Mouse (Mus musculus) right cerebral cortex, postnatal 36 days (tissue): ENCODE data around the gene Gatad2a.
"Not testable (repeated sequence)": the region's sequence is repeated elsewhere in the genome, so short reads cannot be mapped to it uniquely, and the experiment has no call there.

Experiments used
- DNase-seq, 2 experiments: peaks; one replicate each; pipeline ENCODE4 v3.0.0; 2022; ENCODE audit warnings: low spot score in 2 of 2, mixed read lengths in 1 of 2

Gene Gatad2a

DNA sequence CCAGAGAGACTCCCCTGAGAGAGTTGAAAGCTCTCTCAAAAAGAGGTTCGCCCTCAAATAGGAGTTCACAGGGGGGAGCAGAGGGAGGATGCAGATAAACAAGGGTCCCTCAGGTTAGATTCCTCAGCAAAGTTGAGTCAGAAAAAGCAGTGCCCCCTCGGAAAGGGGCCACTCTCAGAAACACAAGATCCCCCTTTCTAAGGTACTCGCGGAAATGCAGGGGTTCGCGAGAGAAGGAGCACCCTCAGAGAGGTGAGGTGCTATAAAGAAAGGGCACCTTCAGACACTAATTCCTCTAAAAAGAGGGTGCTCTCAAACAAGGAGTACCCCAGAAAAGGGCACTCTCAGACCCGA is 785 bp downstream of the Gatad2a start:
- no peak for DNase-seq

DNA sequence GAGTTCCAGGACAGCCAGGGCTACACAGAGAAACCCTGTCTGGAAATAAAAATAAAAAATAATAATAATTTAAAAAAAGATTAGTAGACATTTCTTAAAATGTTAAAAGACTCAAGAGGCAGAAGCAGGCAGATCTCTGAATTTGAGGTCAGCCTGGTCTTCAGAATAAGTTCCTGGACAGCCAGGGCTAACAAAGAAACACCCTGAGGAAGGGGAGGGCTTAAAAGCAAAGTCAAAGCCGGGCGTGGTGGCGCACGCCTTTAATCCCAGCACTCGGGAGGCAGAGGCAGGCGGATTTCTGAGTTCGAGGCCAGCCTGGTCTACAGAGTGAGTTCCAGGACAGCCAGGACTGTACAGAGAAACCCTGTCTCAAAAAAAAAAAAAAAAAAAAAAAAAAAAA is 7.2 kb downstream of the Gatad2a start:
- DNase-seq: not testable (repeated sequence)

- no peak for DNase-seq
These were observed 8.4 kb downstream of the Gatad2a start for GRCm38 (mm10) chr8:69987744-69988143.

DNA sequence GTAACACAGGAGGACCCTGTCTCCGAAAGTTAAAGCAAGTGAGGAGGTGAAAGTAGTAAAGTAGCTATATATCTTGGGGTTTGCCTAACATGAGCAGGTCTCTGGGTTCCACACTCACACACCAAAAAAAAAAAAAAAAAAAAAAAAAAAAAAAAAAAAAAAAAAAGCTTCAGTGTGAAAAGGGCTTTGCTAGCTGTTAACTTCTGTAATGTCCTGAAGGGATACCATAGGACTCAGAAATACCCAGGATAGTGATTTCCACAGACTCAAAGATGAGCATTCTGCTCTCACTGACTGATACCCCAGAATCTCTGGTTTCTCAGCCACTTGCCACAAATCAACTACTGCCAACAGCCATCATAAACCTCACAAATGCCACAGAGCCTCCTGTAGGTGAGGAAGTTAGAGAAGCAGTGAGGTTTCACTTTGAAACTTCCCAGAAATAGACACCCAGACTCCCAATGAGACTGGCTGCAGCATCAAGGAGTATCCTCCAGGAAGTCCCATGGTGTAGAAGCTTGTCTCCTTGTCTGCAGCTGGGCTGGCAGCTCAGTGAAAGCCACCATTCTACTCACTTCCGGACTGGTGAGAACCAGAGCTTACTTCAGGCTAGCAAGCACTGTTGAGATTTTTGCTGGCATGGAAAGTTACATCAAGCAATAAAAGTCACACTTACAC is 11.2 kb downstream of the Gatad2a start:
- no peak for DNase-seq

DNA sequence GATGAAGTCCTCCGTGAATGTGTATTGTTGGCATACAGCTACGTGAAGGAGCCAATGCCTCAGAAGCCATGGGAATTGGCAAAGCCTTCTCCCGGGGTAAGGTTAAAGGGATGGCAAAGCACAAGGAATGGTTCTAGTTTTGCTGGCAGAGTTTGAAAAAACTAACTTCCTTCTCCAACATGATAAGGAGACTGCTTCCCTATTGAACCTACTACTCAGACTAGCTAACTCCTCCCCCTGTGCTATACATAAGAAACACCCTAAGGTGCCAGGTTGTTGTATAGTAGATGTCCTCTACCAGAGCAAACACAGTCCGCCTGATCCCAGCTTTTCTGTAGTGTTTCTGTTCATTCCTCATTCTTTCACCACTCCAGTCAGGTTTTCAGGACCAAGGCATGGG is 17.7 kb downstream of the Gatad2a start:
- no peak for DNase-seq

- no peak for DNase-seq
These were observed 21.4 kb downstream of the Gatad2a start for GRCm38 (mm10) chr8:69974806-69975205.

GRCm38 (mm10) chr8:69974194-69974614 is 22.0 kb downstream of the Gatad2a start:
- DNase-seq: peak; percentile 84 to 87

DNA sequence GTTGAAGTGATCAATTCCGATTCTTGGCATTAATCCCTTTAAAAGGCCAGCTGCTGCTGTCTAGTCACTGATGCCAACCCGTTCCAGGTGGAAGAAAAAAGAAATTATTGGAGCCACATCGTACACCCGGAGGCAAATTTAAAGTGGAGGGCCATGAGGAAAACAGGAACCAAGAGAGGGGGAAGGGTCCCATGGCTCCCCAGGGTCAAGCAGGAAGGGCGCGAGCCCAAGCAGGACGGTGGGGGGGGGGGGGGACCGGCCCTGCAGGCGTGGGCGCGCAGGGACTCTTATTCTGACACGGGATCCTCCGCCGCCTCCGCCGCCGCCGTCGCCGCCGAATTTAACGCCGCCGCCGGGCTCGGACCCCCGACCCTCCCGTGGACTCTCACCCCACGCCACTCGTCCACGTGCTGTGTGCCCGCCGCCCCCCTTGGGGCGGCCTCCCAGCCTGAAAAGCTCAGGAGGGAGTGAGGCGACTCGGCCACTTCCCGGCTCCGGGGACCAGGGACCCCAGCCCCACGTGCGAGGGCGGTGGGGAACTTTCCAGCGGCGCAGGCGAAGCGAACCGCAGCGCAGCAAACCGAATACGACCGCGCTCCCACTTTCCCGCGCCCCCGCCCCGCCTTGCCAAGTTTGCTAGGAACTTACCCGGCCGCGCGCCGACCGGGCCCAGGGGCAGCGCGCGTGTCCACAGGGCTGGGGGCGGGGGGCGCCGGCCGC is 22.6 kb downstream of the Gatad2a start:
- no peak for DNase-seq

- no peak for DNase-seq
These were observed 23.1 kb downstream of the Gatad2a start for GRCm38 (mm10) chr8:69973063-69973441.

GRCm38 (mm10) chr8:69970880-69971279 is 25.3 kb downstream of the Gatad2a start:
- no peak for DNase-seq

GRCm38 (mm10) chr8:69967291-69967933 is 28.8 kb downstream of the Gatad2a start:
- DNase-seq: no peak

DNA sequence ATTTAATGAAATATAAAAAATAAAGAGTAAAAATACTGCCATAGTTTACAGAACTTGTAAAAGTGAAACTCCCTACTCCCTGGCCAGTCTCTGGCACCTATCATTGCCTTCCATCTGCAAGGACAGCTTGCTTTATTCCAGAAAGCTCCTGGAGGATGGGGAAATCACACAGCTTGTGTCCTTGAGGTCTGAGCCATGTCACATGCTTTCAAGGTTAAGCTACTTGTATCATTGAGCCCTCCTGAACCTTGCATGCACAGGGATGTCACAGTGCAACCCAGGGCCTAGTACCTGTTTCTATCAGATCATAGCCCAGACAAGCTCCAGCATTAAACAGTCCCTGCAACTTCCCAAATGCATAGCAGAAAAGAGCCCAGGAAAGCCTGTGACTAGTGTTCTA is 36.9 kb downstream of the Gatad2a start:
- no peak for DNase-seq

GRCm38 (mm10) chr8:69957879-69958278 is 38.3 kb downstream of the Gatad2a start:
- no peak for DNase-seq

- DNase-seq: no peak
These were observed 38.8 kb downstream of the Gatad2a start for GRCm38 (mm10) chr8:69957419-69957818.

DNA sequence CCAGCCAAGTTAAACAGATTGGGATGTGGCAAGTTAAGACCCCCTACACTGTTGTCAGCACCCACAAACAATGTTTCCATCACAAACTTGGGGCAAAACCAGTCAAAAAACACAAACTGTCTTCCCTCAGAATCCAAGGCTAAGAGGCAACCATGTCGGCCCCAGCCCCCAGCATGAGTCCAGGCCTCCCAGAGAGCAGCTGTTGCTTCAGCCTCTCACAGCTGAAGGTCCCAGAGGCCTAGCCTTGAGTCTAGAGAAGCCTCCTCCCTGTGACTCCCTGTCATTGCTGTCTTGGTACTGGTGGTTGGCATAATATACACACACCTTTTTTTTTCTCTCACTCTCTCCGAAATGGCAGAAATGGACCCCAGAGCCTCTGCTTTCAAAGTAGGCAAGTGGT is 39.5 kb downstream of the Gatad2a start:
- no peak for DNase-seq

DNA sequence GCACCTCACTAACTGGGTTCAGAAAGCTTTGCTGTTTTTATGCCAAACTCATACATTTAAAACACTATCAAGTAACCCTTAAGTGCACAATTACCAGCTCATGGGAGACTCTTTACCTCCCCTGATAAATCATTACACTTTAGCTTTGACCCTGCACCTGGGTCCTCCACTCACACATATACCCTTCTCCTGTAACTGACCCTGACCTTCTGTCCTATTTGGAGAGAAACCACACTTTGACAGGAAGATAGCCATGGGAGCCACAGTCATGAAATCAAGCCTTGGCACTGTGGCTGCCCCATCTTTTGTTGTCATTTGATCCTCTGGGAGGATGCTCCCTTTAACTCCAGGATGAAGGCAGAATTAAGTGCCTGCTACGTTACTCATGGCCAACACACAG is 41.5 kb downstream of the Gatad2a start:
- DNase-seq: no peak

DNA sequence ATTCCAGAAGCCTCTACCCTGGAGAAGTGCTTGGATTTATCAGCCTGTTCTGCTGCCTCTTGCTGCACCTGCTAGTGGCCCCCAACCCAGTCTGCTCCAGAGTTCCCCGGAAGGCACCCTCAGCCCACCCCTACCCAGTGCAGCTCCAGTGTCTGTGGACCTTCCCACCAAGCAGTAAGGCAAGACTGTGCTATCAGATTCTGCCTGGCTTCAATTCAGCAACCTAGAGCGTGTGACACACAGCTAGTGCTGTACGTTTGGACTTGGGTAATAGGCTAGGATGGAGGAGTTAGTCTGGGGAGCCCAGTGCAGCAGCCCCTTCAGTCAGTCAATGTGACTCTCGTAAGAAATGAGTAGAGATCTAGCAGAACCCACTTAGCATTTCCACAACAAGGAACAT is 42.0 kb downstream of the Gatad2a start:
- DNase-seq: no peak

DNA sequence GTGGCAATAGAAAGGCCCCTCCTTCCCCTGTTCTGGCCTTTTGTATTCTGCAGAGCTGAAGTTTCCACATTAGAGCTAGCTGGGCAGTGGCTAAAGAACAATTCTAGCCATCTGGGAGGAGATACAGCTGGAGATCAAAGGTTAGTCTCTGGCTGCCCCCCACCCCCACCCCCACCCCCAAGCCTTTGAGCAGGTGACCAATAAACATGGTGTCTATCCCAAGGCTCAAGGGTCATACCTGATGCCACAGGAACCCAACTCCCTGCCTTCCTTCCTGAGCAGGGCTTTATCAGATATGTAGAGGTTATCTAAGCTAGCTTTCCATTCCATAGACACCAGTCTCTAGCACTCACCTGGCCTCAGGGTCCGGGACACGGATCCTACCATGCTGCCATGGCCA is 45.9 kb downstream of the Gatad2a start:
- no peak for DNase-seq

DNA sequence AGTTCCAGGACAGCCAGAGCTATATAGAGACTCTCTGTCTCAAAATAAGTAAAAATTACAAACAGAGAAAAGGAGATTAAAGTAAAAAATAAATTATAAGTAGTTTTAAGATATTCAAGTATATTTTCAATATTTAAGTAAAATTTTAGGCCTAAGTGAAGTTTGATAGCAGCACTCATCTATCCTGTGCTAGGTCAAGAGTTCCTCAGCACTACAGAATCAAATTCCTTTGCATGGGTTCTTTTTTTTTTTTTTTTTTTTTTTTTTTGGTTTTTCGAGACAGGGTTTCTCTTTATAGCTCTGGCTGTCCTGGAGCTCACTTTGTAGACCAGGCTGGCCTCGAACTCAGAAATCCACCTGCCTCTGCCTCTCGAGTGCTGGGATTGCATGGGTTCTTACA is 53.7 kb downstream of the Gatad2a start:
- DNase-seq: not testable (repeated sequence)

DNA sequence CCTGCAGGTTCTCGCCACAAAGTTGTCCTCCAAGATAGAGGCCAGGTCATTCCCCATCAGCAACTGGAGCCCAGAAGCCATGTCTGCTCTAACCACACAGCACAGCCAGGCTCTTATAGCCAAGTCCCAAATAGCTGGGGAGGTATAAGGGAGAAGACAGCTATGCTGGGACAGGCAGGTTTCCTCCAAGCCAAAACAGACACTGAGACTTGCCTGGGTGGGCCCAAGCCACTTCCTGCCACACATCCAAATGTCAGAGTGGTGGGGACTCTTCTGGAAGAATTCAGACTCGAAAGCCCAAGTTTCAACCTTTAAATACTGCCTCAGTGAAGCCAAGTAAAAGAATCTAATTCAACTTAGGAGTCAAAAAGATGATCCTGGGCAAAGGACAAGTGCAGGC is 55.8 kb downstream of the Gatad2a start:
- no peak for DNase-seq

DNA sequence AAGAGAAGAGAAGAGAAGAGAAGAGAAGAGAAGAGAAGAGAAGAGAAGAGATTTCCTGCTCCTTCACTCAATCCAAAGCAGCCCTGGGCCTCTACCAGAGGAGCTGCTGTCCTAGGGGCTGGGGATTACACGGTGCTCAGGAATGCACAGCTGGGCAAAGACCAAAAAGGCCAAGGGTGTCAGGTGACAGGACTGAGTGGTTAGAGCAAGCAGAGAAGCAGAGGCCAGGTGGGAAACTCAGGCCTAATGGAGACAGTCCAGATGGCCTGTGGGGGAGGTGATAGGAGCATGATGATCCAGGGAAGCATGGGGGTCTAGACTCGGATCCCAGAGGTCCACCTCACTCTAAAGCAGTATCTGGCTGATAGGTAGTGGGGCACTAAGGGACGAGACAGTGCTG is 56.6 kb downstream of the Gatad2a start:
- no peak for DNase-seq

DNA sequence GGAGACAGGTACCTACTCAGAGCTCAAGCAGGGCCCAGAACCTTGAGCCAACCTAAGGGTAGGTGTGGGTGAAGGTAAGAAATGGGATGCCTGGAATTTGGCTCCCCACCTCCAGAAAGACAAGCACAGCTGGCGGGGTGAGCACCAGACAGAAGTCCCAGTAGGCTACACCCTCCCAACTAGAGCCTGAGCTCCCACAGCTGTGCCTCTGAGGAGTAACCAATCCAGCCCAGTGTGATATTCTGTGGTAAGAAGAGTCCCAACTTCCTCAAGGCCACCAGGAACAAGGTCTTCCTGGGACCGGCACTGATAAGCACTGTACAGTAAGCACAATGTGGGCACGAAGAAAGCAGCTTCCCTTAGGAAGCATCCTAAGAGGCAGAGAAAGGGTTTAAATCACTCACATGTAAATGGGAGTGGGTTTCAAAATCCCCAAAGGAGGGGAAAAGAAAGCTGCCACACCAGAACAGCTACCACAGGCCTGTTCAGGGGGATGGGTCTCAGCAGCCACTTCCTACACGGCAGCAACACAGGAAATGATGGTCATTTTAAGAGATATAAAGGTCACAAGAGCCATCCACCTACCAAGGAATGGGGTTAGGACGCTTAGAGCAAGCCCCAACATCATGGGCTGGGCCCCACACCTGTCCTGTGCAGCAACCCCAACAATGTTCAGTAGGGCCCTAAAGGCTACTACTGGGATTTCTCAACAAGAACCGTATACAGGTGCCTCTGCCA is 57.8 kb downstream of the Gatad2a start:
- DNase-seq: no peak
